Mouse (Mus musculus) liver, postnatal 0 days (tissue): ENCODE results near the gene Btnl2.

Experiments
- CTCF ChIP-seq: sonication (generic); IDR thresholded peaks from 2 replicates; pipeline ENCODE4 v1.5.1; 2016; ENCODE audit warnings: antibody characterized with exemption, low read depth
- EP300 ChIP-seq: IDR thresholded peaks from 2 replicates; pipeline ENCODE4 v1.6.1; 2016; ENCODE audit warnings: antibody characterized with exemption, low read depth, mild to moderate bottlenecking

DNA sequence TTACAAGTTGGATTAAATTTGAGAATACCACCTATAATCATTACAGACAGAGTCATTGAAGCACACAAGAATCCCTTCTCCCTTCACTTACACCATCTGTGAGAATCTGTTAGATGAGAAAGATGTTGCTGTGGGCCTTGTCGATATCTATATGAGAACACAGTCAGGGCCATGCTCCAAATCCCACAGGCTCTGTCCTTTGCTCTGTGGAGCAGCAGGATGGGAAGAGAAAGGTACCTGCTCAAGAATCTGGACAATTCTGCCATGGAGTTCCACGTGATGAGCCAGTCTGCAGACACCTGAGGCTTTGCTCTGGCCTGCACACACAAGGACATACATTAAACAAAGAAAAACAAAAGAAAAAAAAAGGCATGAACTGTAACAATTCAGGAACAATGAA, 37.9 kb upstream of the Btnl2 start:
- TF ChIP-seq CTCF (no peak), EP300 (no peak)
